Mouse (Mus musculus) heart, embryonic 11.5 days (tissue): ENCODE measurements around the gene Samhd1. TPM values are rescaled to one million over a fixed set of nuclear protein-coding genes. Genes with fewer than 3 reads are reported as not detected.
A peak's percentile ranks its signal among the peaks of the same experiment; 100 is the strongest.

Experiments
- ATAC-seq: fragments of 200-750 bp; cut with Nextera tagmentation; replicated peaks from 2 replicates; pipeline ENCODE4 v1.8.0; 2017; ENCODE audit warnings: moderate library complexity; ENCODE audit not compliant: insufficient number of reproducible peaks, low FRiP score, low TSS enrichment
- H3K27ac ChIP-seq: fragments of 300-500 bp; sonication (generic); 2 replicates; pipeline ENCODE4 v1.5.1; 2014; ENCODE audit warnings: mild to moderate bottlenecking, low read depth, low read length
- H3K27me3 ChIP-seq: fragments of 300-500 bp; sonication (generic); 2 replicates; pipeline ENCODE4 v1.6.1; 2014; ENCODE audit warnings: mild to moderate bottlenecking, low read length, mixed read lengths; ENCODE audit not compliant: control insufficient read depth, insufficient read depth
- H3K36me3 ChIP-seq: fragments of 300-500 bp; sonication (generic); 2 replicates; pipeline ENCODE4 v1.6.1; 2014; ENCODE audit warnings: mild to moderate bottlenecking, low read length, moderate library complexity, mixed read lengths; ENCODE audit not compliant: control insufficient read depth, insufficient read depth
- H3K4me1 ChIP-seq: fragments of 300-500 bp; sonication (generic); 2 replicates; pipeline ENCODE4 v1.6.1; 2014; ENCODE audit warnings: low read length; ENCODE audit not compliant: control insufficient read depth, insufficient read depth
- H3K4me2 ChIP-seq: fragments of 300-500 bp; sonication (generic); 2 replicates; pipeline ENCODE4 v1.6.1; 2014; ENCODE audit warnings: mild to moderate bottlenecking, moderate library complexity
- H3K4me3 ChIP-seq: fragments of 300-500 bp; sonication (generic); 2 replicates; pipeline ENCODE4 v1.5.1; 2014; ENCODE audit warnings: low read depth, low read length
- H3K9ac ChIP-seq: fragments of 300-500 bp; sonication (generic); 2 replicates; pipeline ENCODE4 v1.6.1; 2014; ENCODE audit warnings: mild to moderate bottlenecking, low read depth, low read length, moderate library complexity
- H3K9me3 ChIP-seq: fragments of 300-500 bp; sonication (generic); replicated peaks from 2 replicates; pipeline ENCODE4 v1.6.1; 2016; ENCODE audit warnings: low read length; ENCODE audit not compliant: control insufficient read depth
- WGBS: fragments of 180-500 bp; shearing (Covaris S2); extraction: QIAGEN DNeasy Blood & Tissue Kit; methylation state at CpG from one replicate; pipeline ENCODE4 v1.1.7; 2014; ENCODE audit not compliant: insufficient replicate concordance; 5-methylcytosine and 5-hydroxymethylcytosine counted together
- polyA plus RNA-seq: library from polyadenylated mRNA; unstranded; fragments of >200 nt; fragmentation: Nextera tagmentation; extraction: Ambion mirVana; gene quantifications from 2 replicates; pipeline ENCODE4 v1.2.1, GENCODE M21; 2014

The Samhd1 gene
- polyA plus RNA-seq, 1 experiment from 2014 or later = 26.4 TPM

- 0 out of 2 replicates have a peak overlapping the region, but pooled peaks have one; percentile 37 for H3K27ac ChIP-seq
- no peak overlapping the region for H3K9ac ChIP-seq
- H3K36me3 ChIP-seq = peaks cover 7% of the 10 kb centered on the region
- ATAC-seq = no peak
- no peaks in the 10 kb centered on the region for H3K27me3 ChIP-seq
- WGBS = 73% methylated on average over 8 of the region's 8 CpGs
- H3K9me3 ChIP-seq = no peaks in the 10 kb centered on the region
- no peak overlapping the region for H3K4me2 ChIP-seq
- H3K4me3 ChIP-seq = no peak overlapping the region
- H3K4me1 ChIP-seq = peaks cover 22% of the 10 kb centered on the region
These were observed 80.8 kb downstream of the Samhd1 start for GRCm38 (mm10) chr2:157054297-157054696.

- no peaks in the 10 kb centered on the region for H3K9me3 ChIP-seq
These were observed 81.3 kb downstream of the Samhd1 start for GRCm38 (mm10) chr2:157053787-157054186.

GRCm38 (mm10) chr2:157053124-157053523 is 81.9 kb downstream of the Samhd1 start:
- Histone ChIP-seq H3K4me2 (no peak overlapping the region), H3K9me3 (no peaks in the 10 kb centered on the region), H3K27me3 (no peaks in the 10 kb centered on the region), H3K4me1 (peaks cover 11% of the 10 kb centered on the region), H3K27ac (no peak overlapping the region), H3K4me3 (no peak overlapping the region), H3K9ac (no peak overlapping the region), H3K36me3 (peaks cover 7% of the 10 kb centered on the region)
- 88% methylated on average over 5 of the region's 5 CpGs for WGBS
- no peak for ATAC-seq

More at GRCm38 (mm10) chr2:157053787-157054186, 81.3 kb downstream of the Samhd1 start:
- Histone ChIP-seq H3K36me3 (peaks cover 7% of the 10 kb centered on the region), H3K27me3 (no peaks in the 10 kb centered on the region), H3K27ac (no peak overlapping the region), H3K9ac (no peak overlapping the region), H3K4me3 (no peak overlapping the region), H3K4me1 (peaks cover 16% of the 10 kb centered on the region), H3K4me2 (no peak overlapping the region)
- WGBS = 75% methylated on average over 4 of the region's 4 CpGs
- ATAC-seq = no peak

GRCm38 (mm10) chr2:157052448-157052847 is 82.6 kb downstream of the Samhd1 start:
- no peak for ATAC-seq
- H3K9me3 ChIP-seq = no peaks in the 10 kb centered on the region
- peaks cover 11% of the 10 kb centered on the region for H3K4me1 ChIP-seq
- 65% methylated on average over 8 of the region's 8 CpGs for WGBS
- peak overlapping the region; percentile 46; the same call in 1 of the 2 replicates for H3K27ac ChIP-seq
- no peaks in the 10 kb centered on the region for H3K27me3 ChIP-seq
- no peak overlapping the region for H3K4me2 ChIP-seq
- no peak overlapping the region for H3K4me3 ChIP-seq
- no peak overlapping the region for H3K9ac ChIP-seq
- H3K36me3 ChIP-seq = peaks cover 7% of the 10 kb centered on the region

- Histone ChIP-seq H3K27ac (no peak overlapping the region), H3K9me3 (no peaks in the 10 kb centered on the region), H3K4me3 (no peak overlapping the region), H3K27me3 (no peaks in the 10 kb centered on the region), H3K4me1 (peaks cover 8% of the 10 kb centered on the region), H3K36me3 (peaks cover 21% of the 10 kb centered on the region), H3K4me2 (no peak overlapping the region), H3K9ac (no peak overlapping the region; the same call in 1 of the 2 replicates)
- 62% methylated on average over 8 of the region's 8 CpGs for WGBS
- no peak for ATAC-seq
These were observed 85.2 kb downstream of the Samhd1 start for GRCm38 (mm10) chr2:157049831-157050243.

- Histone ChIP-seq H3K9me3 (no peaks in the 10 kb centered on the region), H3K4me1 (peaks cover 8% of the 10 kb centered on the region), H3K4me2 (no peak overlapping the region), H3K36me3 (peaks cover 31% of the 10 kb centered on the region), H3K9ac (no peak overlapping the region), H3K27ac (no peak overlapping the region), H3K27me3 (no peaks in the 10 kb centered on the region), H3K4me3 (no peak overlapping the region)
- ATAC-seq = no peak
- WGBS = 87% methylated on average over 13 of the region's 13 CpGs
These were observed 86.5 kb downstream of the Samhd1 start for GRCm38 (mm10) chr2:157048395-157049181.

Other genes starting within 250 kb of the Samhd1 start
- 1.0 and 1.1 TPM in 2 replicates for gene Sla2, start 248.1 kb downstream of the Samhd1 start, polyA plus RNA-seq
- gene Ndrg3, start 143.2 kb downstream of the Samhd1 start, polyA plus RNA-seq = 34.4 and 38.1 TPM in 2 replicates
- 38.4 and 48.4 TPM in 2 replicates for gene Dsn1, start 128.1 kb downstream of the Samhd1 start, polyA plus RNA-seq
- gene Soga1, start 56.0 kb downstream of the Samhd1 start, polyA plus RNA-seq = 3.4 and 3.6 TPM in 2 replicates
- 0.26 TPM in 1 of 2 replicates, not detected in the other for gene Tldc2, start 48.2 kb downstream of the Samhd1 start, polyA plus RNA-seq
- gene Rbl1, start 69.3 kb upstream of the Samhd1 start, polyA plus RNA-seq = 21.0 and 22.6 TPM in 2 replicates
- 202 and 214 TPM in 2 replicates for gene Rpn2, start 143.8 kb upstream of the Samhd1 start, polyA plus RNA-seq
- 0.17 and 0.21 TPM in 2 replicates for gene Mroh8, start 144.3 kb upstream of the Samhd1 start, polyA plus RNA-seq
- not detected in 2 replicates for gene Ghrh, start 212.2 kb upstream of the Samhd1 start, polyA plus RNA-seq
- 29.8 and 35.8 TPM in 2 replicates for gene Manbal, start 232.3 kb upstream of the Samhd1 start, polyA plus RNA-seq